Mouse (Mus musculus): ENCODE results near the gene Klf16.
A peak's percentile ranks its signal among the peaks of the same experiment; 100 is the strongest.

The Klf16 gene

GRCm38 (mm10) chr10:80577195-80578130 is at the start of gene Klf16:
Klf16 (minus strand) TSS chr10:80577321.
- peak; percentile 96 for DNase-seq (ENCODE audit: extremely low spot score, low spot score)

GRCm38 (mm10) chr10:80625764-80626163 is 48.6 kb upstream of the Klf16 start:
- no peak for DNase-seq (ENCODE audit: extremely low spot score, low spot score)

GRCm38 (mm10) chr10:80623457-80624191 is 46.5 kb upstream of the Klf16 start:
- peak; percentile 65 for DNase-seq (ENCODE audit: extremely low spot score, low spot score)

GRCm38 (mm10) chr10:80622661-80623456 is 45.7 kb upstream of the Klf16 start, which contains the start of gene Csnk1g2:
Csnk1g2 (plus strand) TSS chr10:80622838.
- no peak for DNase-seq (ENCODE audit: extremely low spot score, low spot score)

GRCm38 (mm10) chr10:80621940-80622660 is 45.0 kb upstream of the Klf16 start:
- peak; percentile 100 for DNase-seq (ENCODE audit: extremely low spot score, low spot score)

- DNase-seq (ENCODE audit: extremely low spot score, low spot score) = no peak
Observed at GRCm38 (mm10) chr10:80621690-80621939, 44.5 kb upstream of the Klf16 start.

GRCm38 (mm10) chr10:80620796-80621689 is 43.9 kb upstream of the Klf16 start:
- DNase-seq (ENCODE audit: extremely low spot score, low spot score) = no peak

- no peak for DNase-seq (ENCODE audit: extremely low spot score, low spot score)
Observed at GRCm38 (mm10) chr10:80620365-80620764, 43.2 kb upstream of the Klf16 start.

- no peak for DNase-seq (ENCODE audit: extremely low spot score, low spot score)
Observed at GRCm38 (mm10) chr10:80619465-80620244, 42.5 kb upstream of the Klf16 start.

- DNase-seq (ENCODE audit: extremely low spot score, low spot score) = no peak
Observed at GRCm38 (mm10) chr10:80618181-80618580, 41.1 kb upstream of the Klf16 start.

- DNase-seq (ENCODE audit: extremely low spot score, low spot score) = no peak
Observed at GRCm38 (mm10) chr10:80614351-80614750, 37.2 kb upstream of the Klf16 start.

GRCm38 (mm10) chr10:80613821-80614220 is 36.7 kb upstream of the Klf16 start:
- DNase-seq (ENCODE audit: extremely low spot score, low spot score) = no peak

GRCm38 (mm10) chr10:80611905-80612304 is 34.8 kb upstream of the Klf16 start:
- no peak for DNase-seq (ENCODE audit: extremely low spot score, low spot score)

- DNase-seq (ENCODE audit: extremely low spot score, low spot score) = peak; percentile 41
Observed at GRCm38 (mm10) chr10:80611024-80611423, 33.9 kb upstream of the Klf16 start.

- DNase-seq (ENCODE audit: extremely low spot score, low spot score) = no peak
Observed at GRCm38 (mm10) chr10:80610116-80610785, 33.1 kb upstream of the Klf16 start.

GRCm38 (mm10) chr10:80609269-80609924 is 32.3 kb upstream of the Klf16 start:
- no peak for DNase-seq (ENCODE audit: extremely low spot score, low spot score)

- DNase-seq (ENCODE audit: extremely low spot score, low spot score) = no peak
Observed at GRCm38 (mm10) chr10:80608435-80608834, 31.3 kb upstream of the Klf16 start.

GRCm38 (mm10) chr10:80606737-80607350 is 29.7 kb upstream of the Klf16 start:
- no peak for DNase-seq (ENCODE audit: extremely low spot score, low spot score)

All from neural tube, embryonic 10.5 days (tissue).